Mouse (Mus musculus) liver, postnatal 0 days (tissue): Measurements from ENCODE around the gene Slc46a2. TPM values are rescaled to one million over a fixed set of nuclear protein-coding genes. Genes with fewer than 3 reads are reported as not detected.

Source experiments
- ATAC-seq: fragments of 200-750 bp; cut with Nextera tagmentation; 2 replicates; pipeline ENCODE4 v1.8.0; 2017; ENCODE audit warnings: mild to moderate bottlenecking, moderate library complexity
- DNase-seq: peaks from one replicate; pipeline ENCODE4 v3.0.0-alpha.2; 2016
- H3K27ac ChIP-seq: fragments of 300-500 bp; sonication (generic); 2 replicates; pipeline ENCODE4 v1.5.1; 2014; ENCODE audit warnings: antibody characterized with exemption, moderate library complexity, mild to moderate bottlenecking, low read depth
- H3K27me3 ChIP-seq: fragments of 300-500 bp; sonication (generic); 2 replicates; pipeline ENCODE4 v1.6.1; 2014; ENCODE audit warnings: low read length, control low read depth, mixed read lengths; ENCODE audit not compliant: insufficient read depth
- H3K36me3 ChIP-seq: fragments of 300-500 bp; sonication (generic); replicated peaks from 2 replicates; pipeline ENCODE4 v1.6.1; 2014; ENCODE audit warnings: mild to moderate bottlenecking, control low read depth, low read length, moderate library complexity, mixed read lengths; ENCODE audit not compliant: insufficient read depth
- H3K4me1 ChIP-seq: fragments of 300-500 bp; sonication (generic); 2 replicates; pipeline ENCODE4 v1.6.1; 2014; ENCODE audit warnings: antibody characterized with exemption, mild to moderate bottlenecking, control low read depth; ENCODE audit not compliant: insufficient read depth
- H3K4me2 ChIP-seq: fragments of 300-500 bp; sonication (generic); 2 replicates; pipeline ENCODE4 v1.6.1; 2014; ENCODE audit warnings: low read depth, mild to moderate bottlenecking, low read length, moderate library complexity, mixed read lengths
- H3K4me3 ChIP-seq: fragments of 300-500 bp; sonication (generic); 2 replicates; pipeline ENCODE4 v1.5.1; 2014; ENCODE audit warnings: low read depth, low read length
- H3K9ac ChIP-seq: fragments of 300-500 bp; sonication (generic); replicated peaks from 2 replicates; pipeline ENCODE4 v1.6.1; 2014; ENCODE audit warnings: mild to moderate bottlenecking, moderate library complexity
- H3K9me3 ChIP-seq: fragments of 300-500 bp; sonication (generic); 2 replicates; pipeline ENCODE4 v1.6.1; 2016; ENCODE audit warnings: mild to moderate bottlenecking, control low read depth, low read length, mixed read lengths
- CTCF ChIP-seq: sonication (generic); IDR thresholded peaks from 2 replicates; pipeline ENCODE4 v1.5.1; 2016; ENCODE audit warnings: antibody characterized with exemption, low read depth
- EP300 ChIP-seq: IDR thresholded peaks from 2 replicates; pipeline ENCODE4 v1.6.1; 2016; ENCODE audit warnings: antibody characterized with exemption, low read depth, mild to moderate bottlenecking
- WGBS: fragments of 180-500 bp; shearing (Covaris S2); extraction: QIAGEN DNeasy Blood & Tissue Kit; methylation state at CpG from one replicate; pipeline ENCODE4 v1.1.7; 2014; ENCODE audit not compliant: insufficient replicate concordance; 5-methylcytosine and 5-hydroxymethylcytosine counted together
- polyA plus RNA-seq: library from polyadenylated mRNA; unstranded; fragments of >200 nt; fragmentation: Nextera tagmentation; extraction: Ambion mirVana; gene quantifications from 2 replicates; pipeline ENCODE4 v1.2.1, GENCODE M21; 2015

Gene Slc46a2
- polyA plus RNA-seq, 1 experiment from 2014 or later = not detected

DNA sequence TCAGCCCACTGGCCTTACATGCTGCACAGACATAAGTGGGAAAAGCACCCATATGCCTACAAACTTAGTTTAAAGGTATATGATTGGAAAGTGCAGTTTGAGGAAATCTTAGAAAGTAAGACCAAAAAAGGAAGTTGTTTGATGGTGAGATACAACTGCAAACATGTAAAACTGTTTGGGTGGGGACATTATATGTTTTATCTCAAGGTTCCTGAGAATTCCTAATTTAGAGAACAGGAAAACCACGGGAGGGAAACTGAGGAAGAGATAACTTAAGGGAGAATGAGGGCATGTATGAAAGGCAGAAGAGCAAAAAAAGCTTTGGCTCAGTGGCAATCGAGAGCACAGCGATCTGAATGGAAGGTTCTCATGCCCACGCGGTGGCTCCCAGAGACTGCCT, 27.8 kb downstream of the Slc46a2 start:
- ATAC-seq (no peak), DNase-seq (no peak)
- Histone ChIP-seq H3K27me3 (no peaks in the 10 kb centered on the region), H3K9me3 (no peaks in the 10 kb centered on the region), H3K4me2 (no peak overlapping the region), H3K27ac (no peak overlapping the region), H3K4me3 (no peak overlapping the region), H3K36me3 (peaks cover 25% of the 10 kb centered on the region), H3K9ac (no peak overlapping the region), H3K4me1 (peaks cover 4% of the 10 kb centered on the region; the same call in 1 of the 2 replicates)
- WGBS = 68% methylated on average over 5 of the region's 5 CpGs
- TF ChIP-seq EP300 = no peak

DNA sequence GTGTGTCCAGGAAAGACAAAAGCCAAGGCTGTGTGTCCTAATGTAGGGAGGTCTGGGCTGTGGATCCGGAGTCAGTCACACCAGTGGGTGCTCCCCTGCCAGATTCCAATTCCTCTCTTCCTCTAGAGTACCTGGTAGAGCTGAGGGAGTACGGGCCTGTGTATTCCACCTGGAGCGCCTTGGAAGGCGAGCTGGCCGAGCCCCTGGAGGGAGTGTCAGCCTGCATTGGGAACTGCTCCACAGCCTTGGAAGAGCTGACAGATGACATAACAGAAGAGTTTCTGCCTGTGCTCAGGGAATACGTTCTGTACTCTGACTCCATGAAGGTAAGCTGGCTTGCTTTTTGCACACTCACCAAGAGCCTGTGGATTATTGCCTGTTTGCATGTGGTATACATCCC, 28.6 kb downstream of the Slc46a2 start:
- H3K27me3 ChIP-seq = no peaks in the 10 kb centered on the region
- ATAC-seq (no peak), DNase-seq (no peak)
- no peak overlapping the region for H3K27ac ChIP-seq
- H3K4me3 ChIP-seq = no peak overlapping the region
- H3K4me2 ChIP-seq = no peak overlapping the region
- TF ChIP-seq CTCF (no peak), EP300 (no peak)
- peaks cover 4% of the 10 kb centered on the region; the same call in 1 of the 2 replicates for H3K4me1 ChIP-seq
- H3K9me3 ChIP-seq = no peaks in the 10 kb centered on the region
- WGBS = 85% methylated on average over 6 of the region's 6 CpGs
- no peak overlapping the region for H3K9ac ChIP-seq
- peaks cover 27% of the 10 kb centered on the region for H3K36me3 ChIP-seq

DNA sequence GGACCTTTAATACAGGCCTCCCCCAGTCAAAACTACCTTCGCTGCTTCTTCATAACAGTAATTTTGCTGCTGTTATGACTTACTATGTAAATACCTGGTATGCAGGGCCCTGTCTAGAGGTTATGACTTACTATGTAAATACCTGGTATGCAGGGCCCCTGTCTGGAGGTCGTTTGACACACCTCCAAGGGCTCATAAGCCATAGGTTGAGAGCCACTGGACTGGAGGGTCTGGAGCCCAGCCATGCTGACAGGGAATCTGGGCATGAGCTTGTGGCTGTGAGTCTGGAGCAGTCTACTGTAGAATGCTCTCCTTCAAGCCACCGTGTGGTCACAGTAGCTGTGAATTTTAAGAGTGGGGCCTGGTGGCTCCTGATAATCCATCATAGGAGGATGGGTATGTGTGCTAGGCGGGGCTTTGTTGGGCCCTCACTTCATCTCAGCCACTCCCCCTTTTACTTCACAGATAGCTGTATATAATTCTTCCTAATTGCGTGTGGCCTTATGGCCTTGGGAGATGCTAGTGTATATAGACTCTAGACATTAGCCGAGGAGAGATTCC, 30.6 kb downstream of the Slc46a2 start:
- no peak for ATAC-seq
- H3K4me1 ChIP-seq = peaks cover 4% of the 10 kb centered on the region; the same call in 1 of the 2 replicates
- H3K27ac ChIP-seq = no peak overlapping the region
- WGBS = 62% methylated on average over 6 of the region's 6 CpGs
- no peak overlapping the region for H3K9ac ChIP-seq
- H3K4me3 ChIP-seq = no peak overlapping the region
- H3K27me3 ChIP-seq = no peaks in the 10 kb centered on the region
- no peak overlapping the region for H3K4me2 ChIP-seq
- no peaks in the 10 kb centered on the region for H3K9me3 ChIP-seq
- no peak for DNase-seq
- H3K36me3 ChIP-seq = peaks cover 34% of the 10 kb centered on the region
- no peak for TF ChIP-seq CTCF
- no peak for TF ChIP-seq EP300

DNA sequence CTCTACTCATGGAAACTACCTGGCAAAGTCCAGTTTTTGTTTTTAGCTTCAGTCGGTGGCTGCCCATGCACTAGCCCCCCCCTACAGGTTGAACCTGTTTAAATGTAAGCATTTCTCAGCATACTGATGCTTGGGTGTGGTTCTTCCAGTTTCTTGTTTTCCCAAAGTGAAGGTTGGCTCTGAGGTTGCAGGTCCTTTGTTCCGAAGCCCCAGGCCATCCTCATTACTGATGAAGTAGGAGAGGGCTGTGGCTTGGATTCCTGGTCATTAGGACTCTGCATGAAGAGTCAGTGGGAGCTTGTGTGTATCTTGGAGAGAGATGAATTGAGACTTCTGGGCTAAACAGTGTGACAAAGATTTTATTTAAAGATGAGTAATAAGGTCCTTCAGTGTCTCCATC, 33.6 kb downstream of the Slc46a2 start:
- no peak overlapping the region for H3K4me2 ChIP-seq
- no peak overlapping the region for H3K9ac ChIP-seq
- WGBS = 89% methylated on average over 2 of the region's 2 CpGs
- DNase-seq = no peak
- peaks cover 34% of the 10 kb centered on the region for H3K36me3 ChIP-seq
- peaks cover 4% of the 10 kb centered on the region; the same call in 1 of the 2 replicates for H3K4me1 ChIP-seq
- H3K4me3 ChIP-seq = no peak overlapping the region
- H3K27ac ChIP-seq = no peak overlapping the region
- H3K9me3 ChIP-seq = no peaks in the 10 kb centered on the region
- TF ChIP-seq CTCF (no peak), EP300 (no peak)
- no peak for ATAC-seq
- no peaks in the 10 kb centered on the region for H3K27me3 ChIP-seq

DNA sequence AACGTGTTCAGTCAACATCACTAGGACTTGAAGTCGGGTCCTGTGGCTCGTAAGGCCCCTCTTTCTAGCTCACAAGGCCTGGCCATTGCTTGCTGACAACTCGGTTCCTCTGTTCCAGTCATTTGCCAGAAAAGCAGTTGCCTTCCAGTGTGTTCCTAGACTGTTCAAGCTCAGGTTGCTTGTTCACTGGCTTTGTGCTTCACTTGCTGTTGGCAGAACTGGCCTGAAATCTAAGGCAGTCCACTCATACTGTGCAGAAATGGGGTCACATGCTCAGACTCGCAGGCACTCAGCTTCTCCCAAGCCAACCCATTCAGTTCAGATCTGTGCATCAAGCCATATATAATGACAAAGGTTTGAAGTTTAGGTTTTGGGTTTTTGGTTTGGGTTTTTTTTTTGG, 34.1 kb downstream of the Slc46a2 start:
- no peak for DNase-seq
- Histone ChIP-seq H3K4me3 (no peak overlapping the region), H3K27me3 (no peaks in the 10 kb centered on the region), H3K4me2 (no peak overlapping the region), H3K9me3 (no peaks in the 10 kb centered on the region), H3K4me1 (peaks cover 4% of the 10 kb centered on the region; the same call in 1 of the 2 replicates), H3K27ac (no peak overlapping the region), H3K9ac (no peak overlapping the region), H3K36me3 (peaks cover 34% of the 10 kb centered on the region)
- no peak for ATAC-seq
- WGBS = 87% methylated on average over 5 of the region's 5 CpGs
- TF ChIP-seq CTCF (no peak), EP300 (no peak)

DNA sequence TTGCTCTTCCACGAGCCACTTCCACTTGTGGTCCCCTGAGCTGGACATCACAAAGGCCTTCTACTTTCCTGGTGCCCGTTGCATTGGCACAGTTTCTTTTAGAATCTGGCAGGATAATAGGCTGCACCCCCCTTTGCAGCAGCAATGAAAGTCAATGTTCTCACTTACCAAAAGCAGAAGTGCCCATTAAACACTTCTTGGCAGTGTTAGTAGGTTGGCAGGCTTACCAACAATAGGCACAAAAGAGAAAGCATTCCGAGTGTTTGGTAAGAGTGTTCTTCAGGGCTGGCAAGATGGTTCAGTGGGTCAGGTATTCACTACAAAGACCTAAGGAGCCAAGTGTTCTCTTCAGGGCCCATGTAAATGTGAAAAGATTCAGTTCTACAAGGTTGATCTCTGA, 35.4 kb downstream of the Slc46a2 start:
- TF ChIP-seq CTCF = no peak
- no peak for TF ChIP-seq EP300
- no peak overlapping the region for H3K4me3 ChIP-seq
- H3K36me3 ChIP-seq = peaks cover 28% of the 10 kb centered on the region
- no peaks in the 10 kb centered on the region for H3K27me3 ChIP-seq
- H3K27ac ChIP-seq = no peak overlapping the region
- H3K4me2 ChIP-seq = no peak overlapping the region
- DNase-seq (no peak), ATAC-seq (no peak)
- peaks cover 4% of the 10 kb centered on the region; the same call in 1 of the 2 replicates for H3K4me1 ChIP-seq
- no peak overlapping the region for H3K9ac ChIP-seq
- H3K9me3 ChIP-seq = no peaks in the 10 kb centered on the region
- WGBS = 78% methylated on average over 3 of the region's 3 CpGs

DNA sequence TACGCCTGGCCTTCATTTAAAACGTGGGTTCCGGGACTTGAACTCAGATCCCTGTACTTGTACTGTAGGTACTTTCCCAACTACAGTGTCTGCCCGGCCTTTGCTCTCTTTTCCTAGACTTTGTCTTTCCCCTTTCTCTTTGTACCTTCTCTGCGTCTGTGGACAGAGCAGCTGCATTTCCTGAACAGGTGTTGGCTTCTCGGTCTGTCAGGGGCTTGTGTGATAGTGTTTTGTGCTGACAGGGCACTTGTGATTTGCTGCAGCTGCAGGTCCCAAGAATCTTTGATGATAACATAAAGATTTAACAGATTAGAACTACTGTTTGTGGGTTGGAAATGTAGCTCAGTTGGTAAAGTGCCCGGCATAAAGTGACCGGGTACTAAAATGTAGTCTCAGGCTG, 36.3 kb downstream of the Slc46a2 start:
- H3K36me3 ChIP-seq = peaks cover 28% of the 10 kb centered on the region
- no peak overlapping the region for H3K4me2 ChIP-seq
- 70% methylated on average over 8 of the region's 8 CpGs for WGBS
- no peak overlapping the region for H3K4me3 ChIP-seq
- no peak for ATAC-seq
- TF ChIP-seq EP300 (no peak), CTCF (no peak)
- H3K27me3 ChIP-seq = no peaks in the 10 kb centered on the region
- DNase-seq = no peak
- no peak overlapping the region for H3K27ac ChIP-seq
- H3K4me1 ChIP-seq = no peaks in the 10 kb centered on the region
- H3K9ac ChIP-seq = no peak overlapping the region
- no peaks in the 10 kb centered on the region for H3K9me3 ChIP-seq
